Mouse (Mus musculus) adrenal gland (tissue): ENCODE measurements around the gene Lsm7.

Experiments used
- intact Hi-C: fragments of 180-260 bp; cut with DNase I; formaldehyde crosslinking; loops from one replicate; pipeline ENCODE4 v1.15.1; 2025
- long read RNA-seq, 2 experiments: library from polyadenylated mRNA; unstranded; transcript quantifications; one replicate each; pipeline ENCODE4 v2.0.0; 2020; ENCODE audit warnings: borderline replicate concordance in 1 of 2; ENCODE audit not compliant: insufficient replicate concordance in 1 of 2

Lsm7 gene
- long read RNA-seq, experiment 1, transcript Lsm7-201 (4 exons, 468 nt) = major isoform, 46 of 58 reads
- long read RNA-seq, experiment 1, partial matches to known transcripts = 1 of 58 reads
- long read RNA-seq, experiment 1, other reads (novel, unspliced or antisense) = 5 of 58 reads
- long read RNA-seq, experiment 2, transcript Lsm7-201 (4 exons, 468 nt) = major isoform, 49 of 75 reads
- long read RNA-seq, experiment 2, partial matches to known transcripts = 0 of 75 reads
- long read RNA-seq, experiment 2, other reads (novel, unspliced or antisense) = 20 of 75 reads

- intact Hi-C loops = no loop called here
Measured at GRCm38 (mm10) chr10:80854913-80855748, at the start of gene Lsm7, which contains the start of gene Sppl2b. Gene Lsm7, minus strand, starts transcription at chr10:80855209. Gene Sppl2b, plus strand, starts transcription at chr10:80855275.

GRCm38 (mm10) chr10:80904709-80905108 lies 49.7 kb upstream of the Lsm7 start:
- intact Hi-C loops = no loop called here

GRCm38 (mm10) chr10:80904004-80904693 lies 49.1 kb upstream of the Lsm7 start:
- intact Hi-C loops = no loop called here

- intact Hi-C loops = no loop called here
Measured at GRCm38 (mm10) chr10:80903282-80903681, 48.3 kb upstream of the Lsm7 start.

- intact Hi-C loops = no loop called here
Measured at GRCm38 (mm10) chr10:80902273-80902940, 47.4 kb upstream of the Lsm7 start.

GRCm38 (mm10) chr10:80901409-80902272 lies 46.6 kb upstream of the Lsm7 start:
- intact Hi-C loops = no loop called here

GRCm38 (mm10) chr10:80900318-80901247 lies 45.6 kb upstream of the Lsm7 start, which contains the start of gene Timm13:
Gene Timm13, minus strand, starts transcription at chr10:80900969.
- intact Hi-C loops = no loop called here

- intact Hi-C loops = no loop called here
Measured at GRCm38 (mm10) chr10:80899591-80900317, 44.7 kb upstream of the Lsm7 start.

- intact Hi-C loops = no loop called here
Measured at GRCm38 (mm10) chr10:80899074-80899473, 44.1 kb upstream of the Lsm7 start.

- intact Hi-C loops = no loop called here
Measured at GRCm38 (mm10) chr10:80897861-80898510, 43.0 kb upstream of the Lsm7 start.

- intact Hi-C loops = no loop called here
Measured at GRCm38 (mm10) chr10:80896581-80897485, 41.8 kb upstream of the Lsm7 start.

GRCm38 (mm10) chr10:80895697-80896096 lies 40.7 kb upstream of the Lsm7 start:
- intact Hi-C loops = no loop called here

- intact Hi-C loops = no loop called here
Measured at GRCm38 (mm10) chr10:80895100-80895499, 40.1 kb upstream of the Lsm7 start.

- intact Hi-C loops = no loop called here
Measured at GRCm38 (mm10) chr10:80887181-80887580, 32.2 kb upstream of the Lsm7 start.

GRCm38 (mm10) chr10:80881301-80881700 lies 26.3 kb upstream of the Lsm7 start:
- intact Hi-C loops = loop anchor here (2.0 kb wide), 1 partner anchor 58 kb away; no protein-coding TSS in a partner anchor

GRCm38 (mm10) chr10:80880901-80881300 lies 25.9 kb upstream of the Lsm7 start:
- intact Hi-C loops = loop anchor here (2.0 kb wide), 1 partner anchor 58 kb away; no protein-coding TSS in a partner anchor
